Mouse (Mus musculus): ENCODE data around the gene Mtfr2.

GRCm38 (mm10) chr10:20310969-20311769 lies 36.4 kb upstream of the Mtfr2 start:
- TF ChIP-seq POLR2A (IDR thresholded peaks at IDR 0.05; ENCODE audit: control insufficient read depth, extremely low read depth, insufficient read depth, low read length, poor library complexity) = no peak
- no peak for TF ChIP-seq CTCF (IDR thresholded peaks at IDR 0.05; ENCODE audit: borderline replicate concordance, control insufficient read depth, extremely low read depth, insufficient read depth, low read length, poor library complexity)
